Mouse (Mus musculus): ENCODE data around the gene Hoxa6. TPM values are rescaled to one million over a fixed set of nuclear protein-coding genes. Genes with fewer than 3 reads are reported as not detected.

Hoxa6 gene
- polyA plus RNA-seq, 1 experiment = not detected

DNA sequence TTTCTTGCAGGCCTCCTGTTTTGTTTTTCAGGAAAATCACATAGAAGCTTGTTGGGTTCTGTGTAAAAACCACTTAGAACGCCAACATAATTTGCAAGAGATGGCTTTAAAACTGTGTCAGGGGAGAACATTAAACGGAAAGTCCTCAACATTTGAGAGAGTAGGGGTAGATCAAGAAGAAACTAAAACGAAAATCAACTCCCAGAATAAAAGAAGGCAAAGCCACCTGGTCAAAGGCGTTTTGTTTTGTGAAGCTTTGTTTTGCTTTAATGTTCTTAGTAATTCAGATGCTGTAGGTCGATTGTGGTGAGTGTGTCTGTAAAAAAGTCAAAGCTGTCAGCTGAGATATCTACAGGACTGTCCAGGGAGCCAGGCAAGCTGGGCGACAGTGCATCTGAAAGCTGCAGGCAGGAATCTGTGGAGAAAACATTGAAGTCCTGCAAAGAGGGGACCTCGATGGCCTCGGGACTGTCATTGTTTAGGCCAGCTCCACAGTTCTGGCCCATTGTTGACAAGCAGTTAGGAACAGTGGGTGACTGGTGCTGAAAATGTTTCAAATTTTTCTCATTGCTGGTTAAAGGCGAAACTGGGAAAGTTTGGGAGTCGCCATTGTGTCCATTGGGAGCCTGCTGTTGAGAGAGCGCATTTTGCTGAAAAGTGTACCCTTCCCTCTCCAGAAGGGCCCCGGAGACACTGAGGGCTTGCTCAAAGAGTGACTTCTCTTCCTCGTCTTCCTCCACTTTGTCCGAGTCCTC is 45.7 kb downstream of the Hoxa6 start:
- Histone ChIP-seq H3K4me3 (replicated peaks) (no peak overlapping the region), H3K36me3 (ENCODE audit: control insufficient read depth) (no peaks in the 10 kb centered on the region), H3K27me3 (ENCODE audit: control insufficient read depth) (peaks cover 100% of the 10 kb centered on the region), H3K4me1 (ENCODE audit: control insufficient read depth) (no peaks in the 10 kb centered on the region; the same call in 1 of the 2 replicates), H3K9me3 (ENCODE audit: control insufficient read depth, low read length) (no peaks in the 10 kb centered on the region)
- no peak for TF ChIP-seq TAL1 (IDR thresholded peaks at IDR 0.05; ENCODE audit: low read length)
- TF ChIP-seq GATA1 (IDR thresholded peaks at IDR 0.05; ENCODE audit: low read length) = no peak

DNA sequence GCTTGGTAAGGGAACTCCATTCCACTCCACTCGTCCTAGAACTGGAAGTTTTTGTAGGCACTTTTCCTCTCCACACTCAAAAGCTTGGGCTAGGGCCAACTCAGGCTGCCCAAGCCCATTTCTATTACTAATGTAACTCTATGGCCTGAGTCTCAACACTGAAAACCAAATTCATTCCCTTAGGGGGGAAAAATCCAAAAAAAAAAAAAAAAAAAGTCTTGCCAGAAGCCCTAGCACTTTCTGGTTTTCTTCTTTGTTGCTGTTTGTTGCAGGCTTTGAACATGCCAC is 46.5 kb downstream of the Hoxa6 start:
- TF ChIP-seq GATA1 (IDR thresholded peaks at IDR 0.05; ENCODE audit: low read length) (no peak), TAL1 (IDR thresholded peaks at IDR 0.05; ENCODE audit: low read length) (no peak)
- Histone ChIP-seq H3K27me3 (ENCODE audit: control insufficient read depth) (peaks cover 100% of the 10 kb centered on the region), H3K4me3 (replicated peaks) (no peak overlapping the region), H3K9me3 (ENCODE audit: control insufficient read depth, low read length) (no peaks in the 10 kb centered on the region), H3K36me3 (ENCODE audit: control insufficient read depth) (no peaks in the 10 kb centered on the region), H3K4me1 (ENCODE audit: control insufficient read depth) (no peaks in the 10 kb centered on the region; the same call in 1 of the 2 replicates)

GRCm38 (mm10) chr6:52161336-52162092 is 47.0 kb downstream of the Hoxa6 start:
- Histone ChIP-seq H3K9me3 (ENCODE audit: control insufficient read depth, low read length) (no peaks in the 10 kb centered on the region), H3K4me3 (replicated peaks) (no peak overlapping the region), H3K4me1 (ENCODE audit: control insufficient read depth) (no peaks in the 10 kb centered on the region; the same call in 1 of the 2 replicates), H3K27me3 (ENCODE audit: control insufficient read depth) (peaks cover 100% of the 10 kb centered on the region), H3K36me3 (ENCODE audit: control insufficient read depth) (no peaks in the 10 kb centered on the region)
- TF ChIP-seq GATA1 (IDR thresholded peaks at IDR 0.05; ENCODE audit: low read length) (no peak), TAL1 (IDR thresholded peaks at IDR 0.05; ENCODE audit: low read length) (no peak)

GRCm38 (mm10) chr6:52160511-52161335 is 47.8 kb downstream of the Hoxa6 start:
- no peak for TF ChIP-seq TAL1 (IDR thresholded peaks at IDR 0.05; ENCODE audit: low read length)
- no peak for TF ChIP-seq GATA1 (IDR thresholded peaks at IDR 0.05; ENCODE audit: low read length)
- Histone ChIP-seq H3K27me3 (ENCODE audit: control insufficient read depth) (peaks cover 100% of the 10 kb centered on the region), H3K4me1 (ENCODE audit: control insufficient read depth) (no peaks in the 10 kb centered on the region; the same call in 1 of the 2 replicates), H3K4me3 (replicated peaks) (no peak overlapping the region), H3K9me3 (ENCODE audit: control insufficient read depth, low read length) (no peaks in the 10 kb centered on the region), H3K36me3 (ENCODE audit: control insufficient read depth) (no peaks in the 10 kb centered on the region)

- Histone ChIP-seq H3K4me3 (replicated peaks) (no peak overlapping the region), H3K4me1 (ENCODE audit: control insufficient read depth) (no peaks in the 10 kb centered on the region; the same call in 1 of the 2 replicates), H3K9me3 (ENCODE audit: control insufficient read depth, low read length) (no peaks in the 10 kb centered on the region), H3K27me3 (ENCODE audit: control insufficient read depth) (peaks cover 100% of the 10 kb centered on the region), H3K36me3 (ENCODE audit: control insufficient read depth) (no peaks in the 10 kb centered on the region)
- TF ChIP-seq TAL1 (IDR thresholded peaks at IDR 0.05; ENCODE audit: low read length) = no peak
- no peak for TF ChIP-seq GATA1 (IDR thresholded peaks at IDR 0.05; ENCODE audit: low read length)
Observed at GRCm38 (mm10) chr6:52159979-52160378, 48.5 kb downstream of the Hoxa6 start.

- Histone ChIP-seq H3K4me1 (ENCODE audit: control insufficient read depth) (no peaks in the 10 kb centered on the region; the same call in 1 of the 2 replicates), H3K9me3 (ENCODE audit: control insufficient read depth, low read length) (no peaks in the 10 kb centered on the region), H3K4me3 (replicated peaks) (no peak overlapping the region), H3K36me3 (ENCODE audit: control insufficient read depth) (no peaks in the 10 kb centered on the region), H3K27me3 (ENCODE audit: control insufficient read depth) (peaks cover 100% of the 10 kb centered on the region)
- TF ChIP-seq TAL1 (IDR thresholded peaks at IDR 0.05; ENCODE audit: low read length) = no peak
- TF ChIP-seq GATA1 (IDR thresholded peaks at IDR 0.05; ENCODE audit: low read length) = no peak
Observed at GRCm38 (mm10) chr6:52159164-52159761, 49.3 kb downstream of the Hoxa6 start.

DNA sequence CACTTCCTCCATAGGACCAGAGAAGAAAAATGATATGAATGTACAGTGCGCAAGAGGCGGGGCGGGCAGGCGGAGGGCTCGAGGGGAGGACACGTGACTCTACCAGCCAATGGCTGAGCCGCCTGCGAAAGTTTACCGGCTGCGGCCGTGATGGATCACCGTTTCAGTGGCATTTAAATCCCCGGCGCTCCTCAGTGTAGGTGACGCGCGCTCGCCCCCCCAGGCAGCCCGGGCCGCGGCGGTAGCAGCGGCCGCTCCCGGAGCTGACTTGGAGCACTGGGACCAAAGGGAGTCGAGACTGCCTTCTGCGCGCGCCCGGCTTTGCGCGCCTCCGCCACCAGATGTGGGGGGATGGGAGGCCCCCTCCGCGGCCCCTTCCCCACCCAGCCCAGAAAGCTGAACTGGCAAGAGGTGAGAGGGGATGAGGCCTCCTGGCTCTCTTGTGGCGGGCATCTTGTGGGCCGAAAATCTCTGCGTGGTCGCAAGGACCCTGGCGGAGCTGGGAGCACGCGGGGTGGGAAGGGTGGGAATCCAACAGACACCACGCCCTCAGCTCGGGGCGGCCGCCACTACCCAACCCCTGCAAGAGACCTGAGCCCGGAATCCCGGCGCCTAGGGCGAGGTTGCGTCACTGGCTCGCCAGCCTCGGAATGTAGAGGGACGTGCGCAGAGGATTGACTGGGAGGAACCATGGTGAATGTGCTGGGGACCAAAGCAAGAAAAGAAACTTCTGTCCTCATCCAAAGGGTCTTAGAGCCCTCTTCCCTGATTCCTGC is 50.1 kb downstream of the Hoxa6 start, which contains the start of gene Hoxa1:
Gene Hoxa1 (minus strand): TSS at position 42 of the 776 bp plus-strand sequence.
- Histone ChIP-seq H3K36me3 (ENCODE audit: control insufficient read depth) (no peaks in the 10 kb centered on the region), H3K27me3 (ENCODE audit: control insufficient read depth) (peaks cover 100% of the 10 kb centered on the region), H3K9me3 (ENCODE audit: control insufficient read depth, low read length) (no peaks in the 10 kb centered on the region), H3K4me3 (replicated peaks) (peak within 1 kb of the TSS; percentile 33), H3K4me1 (ENCODE audit: control insufficient read depth) (no peaks in the 10 kb centered on the region; the same call in 1 of the 2 replicates)
- no peak for TF ChIP-seq GATA1 (IDR thresholded peaks at IDR 0.05; ENCODE audit: low read length)
- no peak for TF ChIP-seq TAL1 (IDR thresholded peaks at IDR 0.05; ENCODE audit: low read length)
